Mouse (Mus musculus) thymus, postnatal 14 days (tissue): ENCODE results near the gene Zbtb3.

ENCODE experiments used
- DNase-seq: peaks from one replicate; pipeline ENCODE4 v3.0.0; 2021

Gene Zbtb3

DNA sequence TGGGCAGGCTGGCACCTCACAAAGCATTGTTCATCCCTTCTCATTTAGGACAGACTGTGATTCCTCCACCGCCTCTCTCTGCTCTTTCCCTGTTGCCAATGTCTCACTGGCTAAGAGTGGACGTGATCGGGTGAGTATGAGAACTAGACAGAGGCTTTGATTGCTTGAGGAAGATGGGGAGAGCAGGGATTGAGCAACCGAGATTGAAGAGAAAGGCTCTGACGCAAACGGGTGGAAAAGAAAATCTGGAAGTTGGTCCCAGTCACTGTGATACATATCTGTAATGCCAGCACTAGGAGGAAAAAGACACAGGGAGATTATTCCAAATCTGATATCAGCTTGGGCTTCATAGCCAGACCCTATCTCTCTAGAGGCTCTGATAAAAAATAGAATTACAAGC, 40.6 kb downstream of the Zbtb3 start:
- no peak for DNase-seq

DNA sequence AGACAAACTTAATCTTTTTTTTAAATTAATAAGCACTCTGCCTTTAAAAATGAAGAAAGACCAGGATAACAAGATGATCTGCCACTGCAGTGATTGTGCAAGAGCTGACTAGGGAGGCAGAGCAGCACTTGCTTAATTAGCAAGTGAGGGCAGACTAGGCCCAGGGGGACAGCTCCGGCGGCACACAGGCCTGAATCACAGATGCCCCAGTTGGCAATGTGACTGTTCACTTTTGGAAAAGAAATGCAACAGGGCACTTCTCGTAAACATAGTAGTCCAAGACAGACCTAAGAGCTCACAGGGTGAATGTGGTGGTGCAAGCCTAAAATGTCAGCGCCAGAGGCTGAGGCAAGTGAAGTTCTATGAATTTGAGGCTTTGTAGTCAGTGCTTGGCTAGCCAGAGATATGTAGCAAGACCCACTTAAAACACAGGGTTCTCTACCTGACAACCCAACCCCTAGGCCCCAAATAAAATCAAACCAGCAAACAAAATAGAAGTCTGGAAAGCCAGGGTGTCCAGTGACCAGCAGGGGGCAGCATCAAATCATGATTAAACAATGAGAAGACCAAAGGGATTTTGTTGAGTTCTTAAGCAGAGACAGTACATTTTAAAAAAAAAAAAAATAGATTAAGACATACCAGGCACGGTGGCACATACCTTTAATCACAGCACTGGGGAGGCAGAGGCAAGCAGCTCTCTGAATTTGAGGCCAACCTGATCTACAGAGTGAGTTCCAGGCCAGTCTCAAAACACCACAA, 42.2 kb downstream of the Zbtb3 start:
- DNase-seq, result peak; percentile 83

GRCm38 (mm10) chr19:8848356-8848755, 46.0 kb downstream of the Zbtb3 start:
- DNase-seq, result no peak

- no peak for DNase-seq
These were observed 48.1 kb downstream of the Zbtb3 start, which contains the start of gene Lrrn4cl for GRCm38 (mm10) chr19:8850402-8850901. Lrrn4cl (plus strand) TSS chr19:8850768.

DNA sequence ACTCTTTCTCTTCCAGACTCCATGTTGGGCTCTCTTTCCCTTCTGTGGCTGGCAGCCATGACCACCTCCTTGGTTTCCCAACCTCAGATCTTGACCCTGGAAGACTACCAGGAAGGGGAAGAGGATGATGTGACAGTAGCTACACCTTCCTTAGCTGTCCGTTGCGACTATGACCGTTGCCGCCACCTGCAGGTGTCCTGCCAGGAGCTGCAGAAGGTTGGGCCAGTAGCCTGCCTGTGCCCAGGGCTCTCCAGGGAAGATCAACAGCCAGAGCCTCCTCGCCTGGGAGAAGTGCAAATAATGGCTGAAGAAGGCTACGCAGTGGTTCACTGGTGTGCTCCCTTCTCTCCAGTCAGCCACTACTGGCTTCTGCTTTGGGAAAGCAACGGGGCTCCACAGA, 49.3 kb downstream of the Zbtb3 start:
- no peak for DNase-seq

- DNase-seq, result no peak
These were observed 50.0 kb downstream of the Zbtb3 start for GRCm38 (mm10) chr19:8852236-8852928.

- DNase-seq, result no peak
These were observed 50.8 kb downstream of the Zbtb3 start for GRCm38 (mm10) chr19:8853117-8853516.
